Mouse (Mus musculus) stomach, postnatal 0 days (tissue): Measurements from ENCODE around the gene Gatad2a. TPM values are rescaled to one million over a fixed set of nuclear protein-coding genes. Genes with fewer than 3 reads are reported as not detected.
A peak's percentile ranks its signal among the peaks of the same experiment; 100 is the strongest.

Source experiments
- ATAC-seq: fragments of 200-750 bp; cut with Nextera tagmentation; 2 replicates; pipeline ENCODE4 v1.8.0; 2017; ENCODE audit not compliant: low FRiP score, low TSS enrichment
- DNase-seq: peaks from one replicate; pipeline ENCODE4 v3.0.0-alpha.2; 2016; ENCODE audit warnings: low spot score
- H3K27ac ChIP-seq: fragments of 300-500 bp; sonication (generic); replicated peaks from 2 replicates; pipeline ENCODE4 v1.5.1; 2014; ENCODE audit warnings: mild to moderate bottlenecking, control low read depth
- H3K27me3 ChIP-seq: fragments of 300-500 bp; sonication (generic); 2 replicates; pipeline ENCODE4 v1.6.1; 2014; ENCODE audit warnings: low read length; ENCODE audit not compliant: control insufficient read depth, insufficient read depth
- H3K36me3 ChIP-seq: fragments of 300-500 bp; sonication (generic); 2 replicates; pipeline ENCODE4 v1.6.1; 2014; ENCODE audit warnings: low read length, mixed read lengths; ENCODE audit not compliant: control insufficient read depth, insufficient read depth
- H3K4me1 ChIP-seq: fragments of 300-500 bp; sonication (generic); replicated peaks from 2 replicates; pipeline ENCODE4 v1.6.1; 2014; ENCODE audit warnings: antibody characterized with exemption; ENCODE audit not compliant: control insufficient read depth, insufficient read depth
- H3K4me2 ChIP-seq: fragments of 300-500 bp; sonication (generic); replicated peaks from 2 replicates; pipeline ENCODE4 v1.6.1; 2014; ENCODE audit warnings: low read depth, mild to moderate bottlenecking, control low read depth, moderate library complexity
- H3K4me3 ChIP-seq: fragments of 300-500 bp; sonication (generic); 2 replicates; pipeline ENCODE4 v1.5.1; 2014; ENCODE audit warnings: low read depth, low read length, control low read depth
- H3K9ac ChIP-seq: fragments of 300-500 bp; sonication (generic); 2 replicates; pipeline ENCODE4 v1.6.1; 2014; ENCODE audit warnings: mild to moderate bottlenecking, low read length, control low read depth, mixed read lengths
- H3K9me3 ChIP-seq: fragments of 300-500 bp; sonication (generic); 2 replicates; pipeline ENCODE4 v1.6.1; 2016; ENCODE audit warnings: low read length; ENCODE audit not compliant: control insufficient read depth
- CTCF ChIP-seq: IDR thresholded peaks from 2 replicates; pipeline ENCODE4 v1.5.1; 2016; ENCODE audit warnings: antibody characterized with exemption, low read depth, mild to moderate bottlenecking, moderate library complexity
- EP300 ChIP-seq: optimal IDR thresholded peaks from 2 replicates; pipeline ENCODE3; 2016; ENCODE audit warnings: antibody characterized with exemption
- WGBS: fragments of 180-500 bp; shearing (Covaris S2); extraction: QIAGEN DNeasy Blood & Tissue Kit; methylation state at CpG from one replicate; pipeline ENCODE4 v1.1.7; 2014; 5-methylcytosine and 5-hydroxymethylcytosine counted together
- polyA plus RNA-seq: library from polyadenylated mRNA; unstranded; fragments of >200 nt; fragmentation: Nextera tagmentation; extraction: Ambion mirVana; gene quantifications from 2 replicates; pipeline ENCODE4 v1.2.1, GENCODE M21; 2015

Gene Gatad2a
- polyA plus RNA-seq, 1 experiment from 2014 or later = 32.4 TPM

GRCm38 (mm10) chr8:69984876-69985553 is 11.2 kb downstream of the Gatad2a start:
- DNase-seq (no peak), ATAC-seq (no peak)
- no peaks in the 10 kb centered on the region for H3K27me3 ChIP-seq
- H3K4me3 ChIP-seq = no peak overlapping the region
- H3K9me3 ChIP-seq = no peaks in the 10 kb centered on the region
- H3K9ac ChIP-seq = no peak overlapping the region
- H3K4me2 ChIP-seq = no peak overlapping the region
- no peaks in the 10 kb centered on the region for H3K36me3 ChIP-seq
- WGBS = 85% methylated on average over 2 of the region's 2 CpGs
- H3K4me1 ChIP-seq = no peaks in the 10 kb centered on the region
- TF ChIP-seq EP300 = no peak
- TF ChIP-seq CTCF = no peak
- no peak overlapping the region for H3K27ac ChIP-seq

GRCm38 (mm10) chr8:69978456-69978855 is 17.7 kb downstream of the Gatad2a start:
- no peaks in the 10 kb centered on the region for H3K36me3 ChIP-seq
- H3K27ac ChIP-seq = peak overlapping the region; percentile 40; the same call in 1 of the 2 replicates
- no peaks in the 10 kb centered on the region for H3K9me3 ChIP-seq
- no peak for ATAC-seq
- no peak overlapping the region for H3K4me2 ChIP-seq
- TF ChIP-seq CTCF (no peak), EP300 (no peak)
- H3K4me1 ChIP-seq = no peaks in the 10 kb centered on the region
- H3K27me3 ChIP-seq = no peaks in the 10 kb centered on the region
- no peak overlapping the region for H3K9ac ChIP-seq
- 91% methylated on average over 4 of the region's 4 CpGs for WGBS
- H3K4me3 ChIP-seq = no peak overlapping the region
- no peak for DNase-seq

- no peaks in the 10 kb centered on the region for H3K36me3 ChIP-seq
- peaks cover 3% of the 10 kb centered on the region; the same call in 1 of the 2 replicates for H3K4me1 ChIP-seq
- no peaks in the 10 kb centered on the region for H3K27me3 ChIP-seq
- DNase-seq (no peak), ATAC-seq (no peak)
- TF ChIP-seq CTCF = no peak
- no peak for TF ChIP-seq EP300
- H3K27ac ChIP-seq = peak overlapping the region; percentile 93
- WGBS = 41% methylated on average over 5 of the region's 5 CpGs
- peak overlapping the region; percentile 94 for H3K9ac ChIP-seq
- H3K4me2 ChIP-seq = peak overlapping the region; percentile 79
- no peaks in the 10 kb centered on the region for H3K9me3 ChIP-seq
- H3K4me3 ChIP-seq = peak overlapping the region; percentile 97
Observed at GRCm38 (mm10) chr8:69974806-69975205, 21.4 kb downstream of the Gatad2a start.

- peak; percentile 95 for ATAC-seq
Observed at GRCm38 (mm10) chr8:69974194-69974614, 22.0 kb downstream of the Gatad2a start.

GRCm38 (mm10) chr8:69973442-69974161 is 22.6 kb downstream of the Gatad2a start:
- no peak for ATAC-seq
- under 1% methylated on average over 58 of the region's 68 CpGs for WGBS
- peak overlapping the region; percentile 93 for H3K27ac ChIP-seq

More at GRCm38 (mm10) chr8:69974194-69974614, 22.0 kb downstream of the Gatad2a start:
- no peaks in the 10 kb centered on the region for H3K27me3 ChIP-seq
- H3K9me3 ChIP-seq = no peaks in the 10 kb centered on the region
- no peaks in the 10 kb centered on the region for H3K36me3 ChIP-seq
- peak; percentile 97 for DNase-seq
- WGBS = under 1% methylated on average over 43 of the region's 50 CpGs
- H3K4me1 ChIP-seq = peaks cover 3% of the 10 kb centered on the region; the same call in 1 of the 2 replicates
- TF ChIP-seq EP300 = no peak
- TF ChIP-seq CTCF = no peak
- peak overlapping the region; percentile 94 for H3K9ac ChIP-seq
- peak overlapping the region; percentile 97 for H3K4me3 ChIP-seq
- peak overlapping the region; percentile 93 for H3K27ac ChIP-seq
- H3K4me2 ChIP-seq = peak overlapping the region; percentile 79

More at GRCm38 (mm10) chr8:69973442-69974161, 22.6 kb downstream of the Gatad2a start:
- Histone ChIP-seq H3K36me3 (no peaks in the 10 kb centered on the region), H3K9ac (peak overlapping the region; percentile 94), H3K9me3 (no peaks in the 10 kb centered on the region), H3K4me2 (peak overlapping the region; percentile 79), H3K4me1 (peaks cover 3% of the 10 kb centered on the region; the same call in 1 of the 2 replicates), H3K4me3 (peak overlapping the region; percentile 97), H3K27me3 (no peaks in the 10 kb centered on the region)
- peak; percentile 53 for DNase-seq
- TF ChIP-seq EP300 (peak; percentile 61), CTCF (no peak)
